Mouse (Mus musculus): ENCODE measurements around the gene Papss2.

- no peak for TF ChIP-seq POLR2A (IDR thresholded peaks at IDR 0.05; ENCODE audit: borderline replicate concordance, control insufficient read depth, low read depth, low read length)
- no peak for TF ChIP-seq CTCF (IDR thresholded peaks at IDR 0.05; ENCODE audit: control insufficient read depth, insufficient read depth, low read length)
These were observed 42.3 kb upstream of the Papss2 start for GRCm38 (mm10) chr19:32553310-32553709.

Measured in bone marrow, adult 2 months (tissue).